Mouse (Mus musculus): Measurements from ENCODE around the gene Syne2.

DNA sequence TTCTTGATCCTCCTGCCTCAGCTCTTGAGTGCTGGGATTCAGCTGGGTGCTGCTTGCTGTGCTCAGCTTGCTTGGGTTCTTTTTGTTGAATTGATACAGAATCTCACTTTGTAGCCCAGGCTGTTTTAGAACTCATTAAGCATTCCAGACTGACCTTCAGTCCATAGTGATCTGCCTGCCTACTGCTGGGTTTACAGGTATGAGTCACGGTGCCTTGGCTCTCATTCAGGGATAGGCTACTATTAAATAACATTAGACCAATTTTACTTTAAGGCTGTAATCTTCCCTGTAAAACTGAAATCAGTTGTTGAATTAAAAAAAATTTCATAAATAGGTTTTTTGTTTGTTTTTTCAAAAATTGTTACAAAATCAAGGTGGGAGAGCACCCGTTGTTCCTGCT lies 4.2 kb upstream of the Syne2 start:
- TF ChIP-seq FLI1 (IDR thresholded peaks at IDR 0.05; ENCODE audit: low read length) (no peak), GATA1 (IDR thresholded peaks at IDR 0.05; ENCODE audit: borderline replicate concordance, low read length) (no peak)

All from megakaryocyte, embryonic 14.5 days (primary cell).